Mouse (Mus musculus): ENCODE measurements at regions not wholly inside any gene's neighbourhood (a gene's known extent, or its start where the extent isn't known, plus 50 kb on each side); places are given as distances from the start of the nearest gene placed in this dataset.

- no peak for TF ChIP-seq CTCF (IDR thresholded peaks at IDR 0.05; ENCODE audit: control insufficient read depth, insufficient read depth, insufficient read length)
- TF ChIP-seq FOSL1 (IDR thresholded peaks at IDR 0.05; ENCODE audit: insufficient read depth, low read length, poor library complexity, severe bottlenecking), result no peak
- TF ChIP-seq MAX (IDR thresholded peaks at IDR 0.05), result no peak
- TF ChIP-seq MYOG (IDR thresholded peaks at IDR 0.05; ENCODE audit: control insufficient read depth, extremely low read depth, insufficient read length), result no peak
Measured at GRCm38 (mm10) chr2:11038440-11038839, 133.5 kb upstream of the Prkcq start.

Data from C2C12 (cell line).